Mouse (Mus musculus): ENCODE data around the gene Zscan12. TPM values are rescaled to one million over a fixed set of nuclear protein-coding genes. Genes with fewer than 3 reads are reported as not detected.

Zscan12 gene
- total and polyA plus RNA-seq, 3 experiments = 10.2 to 14.7 (median 10.6) TPM

DNA sequence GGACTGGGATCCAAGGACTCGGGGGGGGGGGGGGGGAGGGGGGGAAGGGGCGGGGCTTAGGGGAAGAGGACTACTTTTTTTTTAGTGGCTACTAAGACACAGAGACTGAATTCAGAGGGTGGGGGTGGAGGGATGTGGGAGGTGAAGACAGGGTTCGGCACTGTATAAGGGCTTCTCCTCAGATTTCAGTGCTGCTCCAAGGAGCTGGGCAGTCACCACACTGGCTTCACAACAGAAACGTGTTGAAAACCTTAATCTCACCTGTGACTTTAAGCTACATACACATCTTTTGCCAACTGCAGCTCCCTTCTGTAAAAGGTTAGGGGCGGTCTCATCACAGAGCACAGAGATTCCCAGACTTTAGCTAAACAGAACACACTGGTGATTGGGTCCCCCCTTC, 49.8 kb upstream of the Zscan12 start:
- Histone ChIP-seq H3K27ac (ENCODE audit: insufficient read depth, low read depth) (no peak overlapping the region), H3K36me3 (replicated peaks in 1 of 2; ENCODE audit: control insufficient read depth in 1 of 2, insufficient read depth in 1 of 2, low read length in 1 of 2) (no peaks in the 10 kb centered on the region), H3K79me2 (replicated peaks; ENCODE audit: control insufficient read depth, extremely low read depth, insufficient read depth, poor library complexity, severe bottlenecking) (no peaks in the 10 kb centered on the region), H3K4me3 (replicated peaks in 1 of 3; ENCODE audit: low read depth in 2 of 3, low read length in 2 of 3, poor library complexity in 1 of 3) (no peak overlapping the region), H3K4me2 (ENCODE audit: insufficient read depth, low read depth, poor library complexity, severe bottlenecking) (no peak overlapping the region), H3K27me3 (replicated peaks) (no peaks in the 10 kb centered on the region), H3K9ac (ENCODE audit: insufficient read depth, low read depth) (no peak overlapping the region), H3K4me1 (ENCODE audit: control insufficient read depth in 1 of 2, insufficient read depth in 2 of 2) (peaks cover 4 to 16% of the 10 kb centered on the region in 2 experiments; a peak in 3 of 4 replicates), H3K9me3 (replicated peaks; ENCODE audit: low read length) (no peaks in the 10 kb centered on the region)
- no peak for DNase-seq (ENCODE audit: extremely low read depth)
- dilution Hi-C loops (cut with MboI; ENCODE audit: extremely low pct_ligation_motif_present, extremely low pct_unique_long_range_greater_than_20kb, low sequenced_read_pairs) = no loop called here
- no peak for TF ChIP-seq ETS1 (conservative IDR thresholded peaks at IDR 0.05; ENCODE audit: low read depth, low read length)
- TF ChIP-seq EP300 (IDR thresholded peaks at IDR 0.05; ENCODE audit: low read length) = no peak
- TF ChIP-seq ZMIZ1 (IDR thresholded peaks at IDR 0.05; ENCODE audit: low read depth, low read length) = no peak
- TF ChIP-seq MAZ (IDR thresholded peaks at IDR 0.05; ENCODE audit: low read depth, low read length) = no peak
- no peak for TF ChIP-seq MAX (IDR thresholded peaks at IDR 0.05; ENCODE audit: low read length)
- no peak for TF ChIP-seq JUN (IDR thresholded peaks at IDR 0.05; ENCODE audit: insufficient read depth, low read depth, low read length)
- no peak for TF ChIP-seq CTCF (conservative IDR thresholded peaks at IDR 0.05 in 1 of 2, IDR thresholded peaks at IDR 0.05 in 1 of 2; ENCODE audit: low read depth in 2 of 2, low read length in 2 of 2)
- TF ChIP-seq NELFE (IDR thresholded peaks at IDR 0.05; ENCODE audit: low read depth, low read length) = no peak
- no peak for TF ChIP-seq IRF4 (IDR thresholded peaks at IDR 0.05; ENCODE audit: low read depth, low read length)
- TF ChIP-seq POLR2AphosphoS2 (IDR thresholded peaks at IDR 0.05; ENCODE audit: low read depth, low read length) = no peak
- no peak for TF ChIP-seq SMC3 (IDR thresholded peaks at IDR 0.05; ENCODE audit: low read depth, low read length)
- TF ChIP-seq RAD21 (IDR thresholded peaks at IDR 0.05; ENCODE audit: low read depth, low read length) = no peak
- no peak for TF ChIP-seq MYC (IDR thresholded peaks at IDR 0.05; ENCODE audit: low read depth, low read length)
- TF ChIP-seq GABPA (IDR thresholded peaks at IDR 0.05; ENCODE audit: insufficient replicate concordance, low read depth, low read length) = no peak
- in situ Hi-C loops (cut with MboI; ENCODE audit: low pct_ligation_motif_present, low pct_unique_long_range_greater_than_20kb, low sequenced_read_pairs) = no loop called here

DNA sequence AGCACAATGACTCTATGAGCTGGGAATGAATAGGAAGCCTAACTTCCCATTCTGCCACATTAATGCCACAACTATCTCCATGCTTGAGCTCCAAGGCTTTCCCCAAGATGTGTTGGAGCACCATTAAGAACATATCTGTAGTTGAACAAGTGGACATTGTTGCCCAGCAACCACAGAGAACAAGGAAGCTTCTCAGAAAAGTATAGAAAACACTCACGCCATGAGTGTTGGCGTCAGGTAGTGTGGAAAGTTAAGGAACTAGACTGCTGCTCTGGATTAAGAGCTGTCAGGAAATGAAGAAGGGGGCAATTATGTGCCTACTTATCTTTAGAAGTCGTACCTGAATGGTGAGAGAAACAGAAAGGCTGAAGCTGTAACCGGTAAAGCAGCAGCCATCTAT, 48.7 kb upstream of the Zscan12 start:
- dilution Hi-C loops (cut with MboI; ENCODE audit: extremely low pct_ligation_motif_present, extremely low pct_unique_long_range_greater_than_20kb, low sequenced_read_pairs) (no loop called here), in situ Hi-C loops (cut with MboI; ENCODE audit: low pct_ligation_motif_present, low pct_unique_long_range_greater_than_20kb, low sequenced_read_pairs) (no loop called here)
- TF ChIP-seq ZKSCAN1 (IDR thresholded peaks at IDR 0.05; ENCODE audit: borderline replicate concordance, low read depth, low read length) (no peak), ZC3H11A (IDR thresholded peaks at IDR 0.05; ENCODE audit: low read depth, low read length) (no peak), EP300 (IDR thresholded peaks at IDR 0.05; ENCODE audit: low read length) (no peak), CTCF (conservative IDR thresholded peaks at IDR 0.05 in 1 of 2, IDR thresholded peaks at IDR 0.05 in 1 of 2; ENCODE audit: low read depth in 2 of 2, low read length in 2 of 2) (no peak), MYC (IDR thresholded peaks at IDR 0.05; ENCODE audit: low read depth, low read length) (no peak), TBP (conservative IDR thresholded peaks at IDR 0.05; ENCODE audit: low read depth, low read length) (no peak), KAT2A (IDR thresholded peaks at IDR 0.05; ENCODE audit: insufficient replicate concordance, low read length) (no peak), USF2 (conservative IDR thresholded peaks at IDR 0.05; ENCODE audit: low read depth, low read length) (no peak), SMC3 (IDR thresholded peaks at IDR 0.05; ENCODE audit: low read depth, low read length) (no peak), PAX5 (IDR thresholded peaks at IDR 0.05; ENCODE audit: low read length) (no peak), HCFC1 (IDR thresholded peaks at IDR 0.05; ENCODE audit: low read depth, low read length) (no peak), RAD21 (IDR thresholded peaks at IDR 0.05; ENCODE audit: low read depth, low read length) (no peak), GABPA (IDR thresholded peaks at IDR 0.05; ENCODE audit: insufficient replicate concordance, low read depth, low read length) (no peak), POLR2AphosphoS2 (IDR thresholded peaks at IDR 0.05; ENCODE audit: low read depth, low read length) (no peak), ETS1 (conservative IDR thresholded peaks at IDR 0.05; ENCODE audit: low read depth, low read length) (no peak), BHLHE40 (IDR thresholded peaks at IDR 0.05; ENCODE audit: low read depth, low read length) (no peak), SIN3A (IDR thresholded peaks at IDR 0.05; ENCODE audit: low read length) (no peak), ZMIZ1 (IDR thresholded peaks at IDR 0.05; ENCODE audit: low read depth, low read length) (no peak), ZNF384 (IDR thresholded peaks at IDR 0.05; ENCODE audit: low read depth, low read length) (no peak)
- H3K9ac ChIP-seq (ENCODE audit: insufficient read depth, low read depth) = no peak overlapping the region
- peaks cover 4 to 16% of the 10 kb centered on the region in 2 experiments; a peak in 3 of 4 replicates for H3K4me1 ChIP-seq (ENCODE audit: control insufficient read depth in 1 of 2, insufficient read depth in 2 of 2)
- DNase-seq (ENCODE audit: extremely low read depth) = no peak
- no peaks in the 10 kb centered on the region for H3K27me3 ChIP-seq (replicated peaks)
- H3K4me3 ChIP-seq (replicated peaks in 1 of 3; ENCODE audit: low read depth in 2 of 3, low read length in 2 of 3, poor library complexity in 1 of 3) = no peak overlapping the region
- no peaks in the 10 kb centered on the region for H3K36me3 ChIP-seq (replicated peaks in 1 of 2; ENCODE audit: control insufficient read depth in 1 of 2, insufficient read depth in 1 of 2, low read length in 1 of 2)
- no peak overlapping the region for H3K4me2 ChIP-seq (ENCODE audit: insufficient read depth, low read depth, poor library complexity, severe bottlenecking)
- no peak overlapping the region for H3K27ac ChIP-seq (ENCODE audit: insufficient read depth, low read depth)
- no peaks in the 10 kb centered on the region for H3K79me2 ChIP-seq (replicated peaks; ENCODE audit: control insufficient read depth, extremely low read depth, insufficient read depth, poor library complexity, severe bottlenecking)
- no peaks in the 10 kb centered on the region for H3K9me3 ChIP-seq (replicated peaks; ENCODE audit: low read length)
